Mouse (Mus musculus) ES-E14 (cell line): ENCODE measurements around the gene Fam169b.

Experiments used
- CHD2 ChIP-seq: IDR thresholded peaks from 2 replicates; pipeline ENCODE4 v1.6.1; 2014; ENCODE audit warnings: mild to moderate bottlenecking, low read depth, low read length, inconsistent platforms
- ZC3H11A ChIP-seq: IDR thresholded peaks from 2 replicates; pipeline ENCODE4 v1.6.1; 2012; ENCODE audit warnings: low read depth, mild to moderate bottlenecking, inconsistent platforms, low read length, borderline replicate concordance
- ZNF384 ChIP-seq: IDR thresholded peaks from 2 replicates; pipeline ENCODE4 v1.6.1; 2012; ENCODE audit warnings: low read depth, low read length, inconsistent platforms

DNA sequence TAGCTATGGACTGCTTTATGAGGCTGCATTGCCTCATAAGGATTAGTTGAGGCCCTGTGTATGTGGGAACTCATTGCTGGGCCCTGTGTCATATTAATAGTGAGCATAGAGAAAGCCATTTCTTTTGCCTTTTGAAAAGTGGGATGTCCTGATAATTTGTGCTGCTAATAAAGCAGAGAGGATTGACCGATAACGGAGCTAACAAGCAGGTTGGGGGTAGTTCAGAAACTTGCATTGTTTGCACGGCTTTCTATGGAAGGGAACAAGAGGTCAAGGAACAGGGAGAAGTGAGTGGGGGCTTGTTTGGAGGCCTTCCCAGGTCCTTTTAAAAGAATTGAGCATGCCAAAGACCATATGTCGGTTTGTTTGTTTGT is 4.2 kb downstream of the Fam169b start:
- TF ChIP-seq CHD2 (no peak), ZNF384 (no peak), ZC3H11A (no peak)
